Mouse (Mus musculus) common myeloid progenitor, adult 5-6 weeks (primary cell): ENCODE data around the gene Six5. TPM values are rescaled to one million over a fixed set of nuclear protein-coding genes. Genes with fewer than 3 reads are reported as not detected.
"Not testable (repeated sequence)": the region's sequence is repeated elsewhere in the genome, so short reads cannot be mapped to it uniquely, and the experiment has no call there.

ENCODE experiments used
- ATAC-seq: replicated peaks from 2 replicates; pipeline ENCODE4 v1.8.0; 2016; ENCODE audit warnings: low read depth, mild to moderate bottlenecking, moderate TSS enrichment, inconsistent platforms; ENCODE audit not compliant: poor library complexity, severe bottlenecking
- total RNA-seq: library from RNA; stranded (forward); fragments of 200-1000, 187-1606 nt; gene quantifications from 2 replicates; pipeline ENCODE4 v1.2.3, GENCODE M21; 2017

Six5 gene
- total RNA-seq, result 3.1 and 5.1 TPM in 2 replicates

- no peak for ATAC-seq
Observed at GRCm38 (mm10) chr7:19094471-19094825, at the start of gene Six5. Gene Six5, plus strand, starts transcription at chr7:19094594.

GRCm38 (mm10) chr7:19044616-19045015, 49.8 kb upstream of the Six5 start:
- no peak for ATAC-seq

GRCm38 (mm10) chr7:19046286-19047069, 47.9 kb upstream of the Six5 start:
- ATAC-seq, result no peak

- peak; percentile 47; the same call in 1 of the 2 replicates for ATAC-seq
Observed at GRCm38 (mm10) chr7:19048006-19048527, 46.3 kb upstream of the Six5 start.

GRCm38 (mm10) chr7:19049252-19049651, 45.1 kb upstream of the Six5 start:
- no peak for ATAC-seq

GRCm38 (mm10) chr7:19050172-19050571, 44.2 kb upstream of the Six5 start:
- ATAC-seq, result no peak

- ATAC-seq, result no peak
Observed at GRCm38 (mm10) chr7:19051161-19051560, 43.2 kb upstream of the Six5 start.

- ATAC-seq, result no peak
Observed at GRCm38 (mm10) chr7:19052345-19053135, 41.9 kb upstream of the Six5 start.

GRCm38 (mm10) chr7:19053136-19053532, 41.3 kb upstream of the Six5 start:
- no peak for ATAC-seq

GRCm38 (mm10) chr7:19054047-19054776, 40.2 kb upstream of the Six5 start, which contains the start of gene Rsph6a:
Gene Rsph6a, plus strand, starts transcription at chr7:19054690.
- ATAC-seq, result peak; percentile 52

- no peak for ATAC-seq
Observed at GRCm38 (mm10) chr7:19054777-19055076, 39.7 kb upstream of the Six5 start.

GRCm38 (mm10) chr7:19055108-19055507, 39.3 kb upstream of the Six5 start:
- ATAC-seq, result no peak

- no peak for ATAC-seq
Observed at GRCm38 (mm10) chr7:19057405-19057804, 37.0 kb upstream of the Six5 start.

GRCm38 (mm10) chr7:19065896-19066295, 28.5 kb upstream of the Six5 start:
- ATAC-seq, result no peak

GRCm38 (mm10) chr7:19067063-19067462, 27.3 kb upstream of the Six5 start:
- no peak for ATAC-seq

GRCm38 (mm10) chr7:19067935-19068334, 26.5 kb upstream of the Six5 start:
- no peak for ATAC-seq

- peak; percentile 62 for ATAC-seq
Observed at GRCm38 (mm10) chr7:19068707-19069106, 25.7 kb upstream of the Six5 start.

GRCm38 (mm10) chr7:19069500-19069899, 24.9 kb upstream of the Six5 start:
- 0 out of 2 replicates have a peak, but pooled peaks have one; percentile 37 for ATAC-seq

GRCm38 (mm10) chr7:19071024-19071423, 23.4 kb upstream of the Six5 start:
- not testable (repeated sequence) for ATAC-seq

GRCm38 (mm10) chr7:19073504-19073903, 20.9 kb upstream of the Six5 start:
- no peak for ATAC-seq
